Mouse (Mus musculus) bone marrow macrophage, adult 2 months (primary cell): ENCODE results near the gene Obscn. TPM values are rescaled to one million over a fixed set of nuclear protein-coding genes. Genes with fewer than 3 reads are reported as not detected.

Experiments
- H3K27ac ChIP-seq: 2 replicates; pipeline ENCODE4 v1.5.1; 2012; ENCODE audit warnings: low read depth, low read length; ENCODE audit not compliant: insufficient read depth
- H3K4me1 ChIP-seq: 2 replicates; pipeline ENCODE4 v1.6.1; 2012; ENCODE audit warnings: low read length; ENCODE audit not compliant: control insufficient read depth, insufficient read depth
- H3K4me3 ChIP-seq: 2 replicates; pipeline ENCODE4 v1.5.1; 2012; ENCODE audit warnings: mild to moderate bottlenecking, low read length, moderate library complexity; ENCODE audit not compliant: insufficient read depth
- CTCF ChIP-seq: IDR thresholded peaks from 2 replicates; pipeline ENCODE4 v1.5.1; 2012; ENCODE audit warnings: low read depth, mild to moderate bottlenecking, low read length, moderate library complexity
- POLR2A ChIP-seq: IDR thresholded peaks from 2 replicates; pipeline ENCODE4 v1.6.1; 2012; ENCODE audit warnings: mild to moderate bottlenecking, low read depth, low read length, borderline replicate concordance
- polyA plus RNA-seq: library from polyadenylated mRNA; stranded (reverse); fragments of >200 nt; gene quantifications from 2 replicates; pipeline ENCODE4 v1.2.4, GENCODE M21; 2012; ENCODE audit not compliant: missing spikeins, insufficient read depth, insufficient read length

Obscn gene
- polyA plus RNA-seq, 1 experiment, result not detected

DNA sequence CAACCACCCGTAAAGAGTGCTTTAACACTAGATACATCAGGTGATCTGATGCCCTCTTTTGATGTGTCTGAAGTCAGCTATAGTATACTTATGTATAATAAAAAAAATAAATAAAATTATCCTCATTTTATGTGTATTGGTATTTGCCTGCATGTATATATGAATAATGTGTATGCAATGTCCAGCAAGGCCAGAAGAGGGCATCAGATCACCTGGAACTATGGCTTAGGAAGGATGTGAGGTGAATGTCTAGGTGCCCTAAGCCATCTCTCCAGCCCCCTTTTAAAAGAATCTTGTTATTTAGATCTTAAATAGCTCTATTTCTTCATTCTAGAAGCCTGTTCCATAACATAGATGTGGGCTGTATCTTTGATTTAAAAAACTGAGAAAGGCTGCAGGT is 168.9 kb downstream of the Obscn start:
- peaks cover 14% of the 10 kb centered on the region for H3K4me1 ChIP-seq
- TF ChIP-seq POLR2A (no peak), CTCF (no peak)

DNA sequence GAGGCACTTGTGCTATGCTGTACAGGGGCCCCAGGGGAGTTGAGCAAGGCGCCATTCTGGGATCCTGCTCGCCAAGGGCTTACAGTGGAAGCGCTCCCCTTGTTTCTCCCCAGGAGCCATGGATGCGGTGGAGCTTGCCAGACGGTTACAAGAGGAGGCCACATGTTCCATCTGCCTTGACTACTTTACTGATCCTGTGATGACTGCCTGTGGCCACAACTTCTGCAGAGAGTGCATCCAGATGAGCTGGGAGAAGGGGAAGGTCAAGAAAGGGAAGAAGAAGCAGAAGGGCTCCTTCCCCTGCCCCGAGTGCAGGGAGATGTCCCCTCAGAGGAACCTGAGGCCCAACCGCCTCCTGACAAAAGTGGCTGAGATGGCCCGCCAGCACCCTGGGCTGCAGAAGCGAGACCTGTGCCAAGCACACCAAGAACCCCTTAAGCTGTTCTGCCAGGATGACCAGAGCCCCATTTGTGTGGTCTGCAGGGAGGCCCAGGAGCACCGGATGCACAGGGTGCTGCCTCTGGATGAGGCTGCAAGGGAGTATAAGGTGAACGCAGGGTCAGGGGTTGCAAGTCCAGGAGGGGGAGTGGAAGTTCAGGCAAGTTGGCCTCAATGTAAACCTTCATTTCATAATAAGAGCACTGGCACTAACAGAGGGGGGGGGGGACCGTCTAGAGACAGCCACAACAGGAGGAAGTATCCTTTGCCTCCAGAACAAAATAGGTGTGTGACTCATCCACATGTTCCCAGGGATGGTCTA is 171.0 kb downstream of the Obscn start:
- Histone ChIP-seq H3K27ac (peak overlapping the region; percentile 38; the same call in 1 of the 2 replicates), H3K4me3 (no peak overlapping the region), H3K4me1 (peaks cover 14% of the 10 kb centered on the region)
- TF ChIP-seq CTCF, result no peak
- TF ChIP-seq POLR2A, result no peak

More for the DNA sequence above, 168.9 kb downstream of the Obscn start:
- Histone ChIP-seq H3K4me3 (no peak overlapping the region), H3K27ac (no peak overlapping the region)

DNA sequence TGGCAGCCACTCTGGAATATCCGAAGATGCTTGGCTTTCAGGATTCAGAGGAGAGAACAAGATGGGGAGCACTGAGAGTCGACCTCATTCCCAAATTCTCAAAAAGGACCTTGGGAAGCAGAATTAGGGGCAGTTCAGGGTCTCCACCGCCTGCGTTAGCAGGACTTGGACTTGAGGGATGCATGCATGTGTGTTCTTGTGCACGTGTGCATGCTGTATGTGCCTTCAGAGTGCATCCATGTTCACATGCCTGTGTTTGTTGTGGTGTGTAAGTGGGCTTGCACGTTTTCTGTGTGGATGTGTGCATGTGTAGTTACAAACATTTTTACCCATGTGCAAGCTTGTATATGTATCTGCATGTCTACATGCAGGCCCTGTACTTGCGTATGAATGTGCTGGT is 172.0 kb downstream of the Obscn start:
- Histone ChIP-seq H3K4me1 (peaks cover 16% of the 10 kb centered on the region), H3K4me3 (no peak overlapping the region), H3K27ac (no peak overlapping the region)
- TF ChIP-seq CTCF (no peak), POLR2A (no peak)

DNA sequence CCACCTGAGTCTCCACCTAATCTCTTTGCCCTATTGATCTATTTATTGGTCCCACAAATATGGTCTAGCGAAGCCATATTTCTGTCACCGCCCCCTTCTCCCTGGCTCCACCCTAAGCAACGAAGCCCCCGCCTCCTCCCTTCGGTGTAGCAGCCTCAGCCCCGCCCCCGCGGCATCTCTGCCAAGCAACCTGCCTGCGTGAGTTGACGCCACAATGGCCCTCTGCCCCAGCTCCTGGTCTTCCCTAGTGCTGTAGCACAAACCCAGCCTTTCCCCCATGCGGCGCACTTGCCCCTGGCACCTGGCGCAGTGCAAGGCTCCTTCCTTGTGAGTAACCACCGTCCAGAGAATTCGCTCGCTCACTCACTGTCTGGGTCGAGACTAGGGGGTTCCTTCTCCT is 172.7 kb downstream of the Obscn start:
- Histone ChIP-seq H3K27ac (no peak overlapping the region), H3K4me1 (peaks cover 18% of the 10 kb centered on the region), H3K4me3 (no peak overlapping the region)
- TF ChIP-seq CTCF (no peak), POLR2A (no peak)

DNA sequence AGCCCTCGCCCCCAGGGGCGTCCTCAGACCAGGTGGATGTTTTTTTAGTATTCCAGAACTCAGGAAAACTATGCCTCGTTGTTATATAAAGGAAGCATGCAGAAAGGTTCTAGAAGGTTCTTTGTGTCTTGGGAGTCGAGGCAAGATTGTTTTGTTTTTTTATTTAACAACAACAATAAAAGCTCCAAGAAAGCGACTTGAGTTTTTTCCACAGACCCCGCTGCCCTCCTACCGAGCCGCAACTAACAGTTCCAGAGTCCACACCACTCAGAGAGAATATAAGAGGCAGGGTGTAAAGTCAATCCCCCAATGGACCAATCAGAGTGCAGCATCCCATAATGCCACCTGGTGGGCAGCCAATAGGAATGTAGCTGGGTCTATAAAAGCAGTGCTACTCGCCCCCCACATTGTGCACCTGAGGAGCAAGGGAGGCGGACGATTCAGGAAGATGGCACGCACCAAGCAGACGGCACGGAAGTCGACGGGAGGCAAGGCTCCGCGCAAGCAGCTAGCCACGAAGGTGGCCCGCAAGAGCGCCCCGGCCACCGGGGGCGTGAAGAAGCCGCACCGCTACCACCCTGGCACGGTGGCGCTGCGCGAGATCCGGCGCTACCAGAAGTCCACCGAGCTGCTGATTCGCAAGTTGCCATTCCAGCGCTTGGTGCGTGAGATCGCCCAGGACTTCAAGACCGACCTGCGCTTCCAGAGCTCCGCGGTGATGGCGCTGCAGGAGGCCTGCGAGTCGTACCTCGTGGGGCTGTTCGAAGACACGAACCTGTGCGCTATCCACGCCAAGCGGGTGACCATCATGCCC is 174.6 kb downstream of the Obscn start:
- no peak overlapping the region for H3K4me3 ChIP-seq
- H3K27ac ChIP-seq, result no peak overlapping the region
- peaks cover 36% of the 10 kb centered on the region for H3K4me1 ChIP-seq
- TF ChIP-seq POLR2A (no peak), CTCF (no peak)

DNA sequence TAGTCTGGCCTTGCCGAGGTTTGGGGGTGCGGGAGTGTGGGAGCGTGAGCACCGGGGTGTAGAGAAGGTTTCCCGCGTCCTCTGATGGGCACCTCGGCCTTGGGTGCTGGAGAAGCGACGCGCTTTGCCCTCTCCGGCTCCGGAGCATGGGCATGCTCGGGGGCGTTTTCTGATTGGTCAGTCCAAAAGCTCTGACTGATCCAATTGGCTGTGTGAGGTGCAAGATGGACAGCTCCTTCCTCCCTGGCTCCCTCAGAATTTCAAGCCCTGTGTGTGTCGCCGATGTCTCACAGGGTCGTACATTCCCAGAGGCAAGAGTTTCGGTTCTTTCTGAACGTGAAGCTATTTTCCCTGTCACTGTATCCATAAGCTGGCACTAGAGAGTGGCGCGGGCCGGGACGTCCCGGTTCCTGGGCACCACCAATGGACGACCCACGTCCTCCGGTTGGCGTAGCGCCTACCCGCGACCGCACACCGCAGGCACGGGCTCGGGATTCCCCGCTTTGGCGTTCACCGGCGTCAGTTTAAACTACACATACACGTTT is 176.2 kb downstream of the Obscn start:
- peaks cover 29% of the 10 kb centered on the region for H3K4me1 ChIP-seq
- peak overlapping the region; percentile 84 for H3K27ac ChIP-seq
- TF ChIP-seq POLR2A, result no peak
- peak; percentile 32; the same call in 1 of the 2 replicates for TF ChIP-seq CTCF
- H3K4me3 ChIP-seq, result peak overlapping the region; percentile 68

DNA sequence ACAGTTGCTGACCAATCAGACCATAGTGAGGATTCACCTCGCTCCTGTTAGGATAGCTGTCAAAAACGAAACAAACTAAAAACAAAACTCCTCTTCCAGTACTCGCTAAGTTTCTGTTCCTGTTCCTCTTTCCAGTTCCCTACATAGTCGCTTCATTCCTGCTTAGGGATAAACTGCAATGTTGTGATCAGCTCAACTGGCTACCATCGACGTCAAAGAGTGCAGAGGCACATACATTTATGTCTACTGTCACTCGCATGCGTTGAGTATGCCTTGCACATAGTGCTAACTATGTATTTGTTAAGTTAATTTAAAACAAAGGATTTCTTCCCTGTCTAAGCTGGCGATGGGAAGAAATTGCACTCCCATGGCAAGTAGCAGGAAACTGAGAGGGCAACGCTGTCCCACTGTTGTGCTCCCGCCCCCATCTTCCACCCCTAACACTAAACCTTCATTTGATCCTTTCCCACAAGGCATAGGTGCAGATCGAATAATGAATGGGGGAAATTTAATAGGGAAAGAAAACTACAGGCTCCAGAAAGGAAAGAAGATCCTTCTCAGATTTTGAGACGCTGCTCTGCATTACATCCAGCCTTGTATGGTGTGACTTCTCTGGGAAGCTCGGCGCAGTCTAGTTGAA is 176.9 kb downstream of the Obscn start:
- Histone ChIP-seq H3K27ac (peak overlapping the region; percentile 84), H3K4me3 (peak overlapping the region; percentile 68), H3K4me1 (peaks cover 24% of the 10 kb centered on the region)
- TF ChIP-seq CTCF, result no peak
- TF ChIP-seq POLR2A, result no peak

DNA sequence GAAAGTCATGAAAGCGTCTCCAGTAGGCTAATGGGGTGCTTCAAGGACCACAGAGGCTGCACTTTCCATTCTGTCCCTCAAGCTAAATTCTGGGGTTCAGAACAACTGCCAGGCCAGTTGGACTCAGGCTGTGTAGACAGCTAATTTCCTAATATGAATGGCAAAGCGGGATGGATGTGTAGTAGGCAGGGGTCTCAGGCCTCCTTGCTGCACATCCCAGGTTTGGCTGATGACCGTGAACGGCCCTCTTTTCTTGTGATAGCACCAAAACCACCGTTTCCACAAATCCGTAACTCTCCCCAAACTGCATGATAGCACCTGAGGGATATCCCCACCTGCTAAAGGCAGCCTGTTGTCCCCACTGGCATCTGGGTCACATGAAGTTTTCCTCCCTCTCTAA is 177.7 kb downstream of the Obscn start:
- TF ChIP-seq CTCF, result no peak
- TF ChIP-seq POLR2A, result no peak
- Histone ChIP-seq H3K4me3 (peak overlapping the region; percentile 49), H3K4me1 (peaks cover 25% of the 10 kb centered on the region), H3K27ac (peak overlapping the region; percentile 72)

DNA sequence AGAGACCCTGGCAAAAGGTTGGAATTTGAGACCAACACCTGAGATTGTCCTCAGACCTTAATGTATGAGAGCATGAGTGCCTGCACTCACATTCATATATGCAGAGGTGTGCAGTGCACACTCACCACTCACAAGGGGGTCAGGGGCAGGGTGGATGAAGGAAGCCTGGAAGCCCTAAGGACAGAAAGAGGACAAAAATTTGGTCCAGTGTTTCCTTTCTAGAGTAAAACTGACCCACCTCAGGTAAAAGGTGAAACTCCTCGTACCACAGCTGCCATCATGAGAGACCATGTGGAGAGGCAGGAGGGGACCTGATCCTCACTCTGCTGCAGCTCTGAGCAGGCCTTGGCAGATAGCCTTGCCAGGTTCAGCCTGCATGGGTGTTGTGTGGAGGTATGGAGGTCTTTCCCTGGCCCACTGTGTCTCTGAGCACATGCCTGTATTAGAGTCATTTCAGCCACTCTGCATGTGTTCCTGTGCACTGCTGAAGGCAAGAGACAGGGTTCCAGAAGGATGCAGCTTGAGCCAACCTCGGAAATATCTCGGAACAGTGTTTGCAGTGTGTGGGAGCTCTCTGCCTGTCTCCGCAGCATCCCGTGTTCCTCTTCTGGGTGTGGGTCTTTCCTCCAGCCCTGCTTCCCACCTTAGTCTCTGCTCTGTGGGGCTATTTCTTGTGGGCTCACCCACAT is 178.8 kb downstream of the Obscn start:
- Histone ChIP-seq H3K27ac (no peak overlapping the region; the same call in 1 of the 2 replicates), H3K4me1 (peaks cover 31% of the 10 kb centered on the region), H3K4me3 (peak overlapping the region; percentile 5; the same call in 1 of the 2 replicates)
- TF ChIP-seq CTCF, result no peak
